Mouse (Mus musculus): ENCODE results near the gene Ptprs. TPM values are rescaled to one million over a fixed set of nuclear protein-coding genes. Genes with fewer than 3 reads are reported as not detected.

The Ptprs gene
- polyA plus RNA-seq, 1 experiment from 2014 or later, result 391 TPM

- 87% methylated on average over 6 of the region's 6 CpGs for WGBS
- Histone ChIP-seq H3K27ac (ENCODE audit: low read length) (no peak overlapping the region), H3K36me3 (ENCODE audit: control insufficient read depth, insufficient read depth) (peaks cover 33% of the 10 kb centered on the region), H3K4me3 (replicated peaks; ENCODE audit: low read length) (no peak overlapping the region), H3K27me3 (replicated peaks; ENCODE audit: control insufficient read depth, insufficient read depth, low read length) (no peaks in the 10 kb centered on the region), H3K4me1 (replicated peaks; ENCODE audit: control insufficient read depth, insufficient read depth, low read length) (no peaks in the 10 kb centered on the region), H3K9me3 (ENCODE audit: control insufficient read depth, low read length) (no peaks in the 10 kb centered on the region), H3K4me2 (ENCODE audit: low read length) (no peak overlapping the region), H3K9ac (replicated peaks; ENCODE audit: low read depth, low read length) (no peak overlapping the region)
- no peak for ATAC-seq
Observed at GRCm38 (mm10) chr17:56393238-56393637, 83.0 kb downstream of the Ptprs start.

GRCm38 (mm10) chr17:56387612-56388011 lies 88.7 kb downstream of the Ptprs start:
- Histone ChIP-seq H3K9me3 (ENCODE audit: control insufficient read depth, low read length) (no peaks in the 10 kb centered on the region), H3K27ac (ENCODE audit: low read length) (no peak overlapping the region), H3K4me2 (ENCODE audit: low read length) (no peak overlapping the region), H3K4me3 (replicated peaks; ENCODE audit: low read length) (no peak overlapping the region), H3K27me3 (replicated peaks; ENCODE audit: control insufficient read depth, insufficient read depth, low read length) (no peaks in the 10 kb centered on the region), H3K4me1 (replicated peaks; ENCODE audit: control insufficient read depth, insufficient read depth, low read length) (0 out of 2 replicates have a peak, but pooled peaks cover 2% of the 10 kb centered on the region), H3K9ac (replicated peaks; ENCODE audit: low read depth, low read length) (no peak overlapping the region), H3K36me3 (ENCODE audit: control insufficient read depth, insufficient read depth) (peaks cover 19% of the 10 kb centered on the region)
- WGBS, result 89% methylated on average over 6 of the region's 6 CpGs
- no peak for ATAC-seq

GRCm38 (mm10) chr17:56384903-56385302 lies 91.4 kb downstream of the Ptprs start:
- peaks cover 6% of the 10 kb centered on the region; the same call in 1 of the 2 replicates for H3K36me3 ChIP-seq (ENCODE audit: control insufficient read depth, insufficient read depth)
- H3K4me1 ChIP-seq (replicated peaks; ENCODE audit: control insufficient read depth, insufficient read depth, low read length), result peaks cover 16% of the 10 kb centered on the region
- no peak overlapping the region for H3K27ac ChIP-seq (ENCODE audit: low read length)
- H3K4me3 ChIP-seq (replicated peaks; ENCODE audit: low read length), result no peak overlapping the region
- H3K9ac ChIP-seq (replicated peaks; ENCODE audit: low read depth, low read length), result no peak overlapping the region
- H3K9me3 ChIP-seq (ENCODE audit: control insufficient read depth, low read length), result no peaks in the 10 kb centered on the region
- no peak overlapping the region for H3K4me2 ChIP-seq (ENCODE audit: low read length)
- 76% methylated on average over 6 of the region's 6 CpGs for WGBS
- ATAC-seq, result no peak
- no peaks in the 10 kb centered on the region for H3K27me3 ChIP-seq (replicated peaks; ENCODE audit: control insufficient read depth, insufficient read depth, low read length)

GRCm38 (mm10) chr17:56382997-56383396 lies 93.3 kb downstream of the Ptprs start:
- Histone ChIP-seq H3K27ac (ENCODE audit: low read length) (no peak overlapping the region), H3K9me3 (ENCODE audit: control insufficient read depth, low read length) (no peaks in the 10 kb centered on the region), H3K4me2 (ENCODE audit: low read length) (no peak overlapping the region), H3K4me3 (replicated peaks; ENCODE audit: low read length) (no peak overlapping the region), H3K36me3 (ENCODE audit: control insufficient read depth, insufficient read depth) (peaks cover 3% of the 10 kb centered on the region; the same call in 1 of the 2 replicates), H3K4me1 (replicated peaks; ENCODE audit: control insufficient read depth, insufficient read depth, low read length) (peaks cover 25% of the 10 kb centered on the region), H3K27me3 (replicated peaks; ENCODE audit: control insufficient read depth, insufficient read depth, low read length) (no peaks in the 10 kb centered on the region), H3K9ac (replicated peaks; ENCODE audit: low read depth, low read length) (no peak overlapping the region)
- 60% methylated on average over 8 of the region's 8 CpGs for WGBS
- ATAC-seq, result no peak

GRCm38 (mm10) chr17:56381183-56381582 lies 95.1 kb downstream of the Ptprs start:
- Histone ChIP-seq H3K9ac (replicated peaks; ENCODE audit: low read depth, low read length) (no peak overlapping the region), H3K27me3 (replicated peaks; ENCODE audit: control insufficient read depth, insufficient read depth, low read length) (no peaks in the 10 kb centered on the region), H3K4me3 (replicated peaks; ENCODE audit: low read length) (no peak overlapping the region), H3K4me1 (replicated peaks; ENCODE audit: control insufficient read depth, insufficient read depth, low read length) (peaks cover 25% of the 10 kb centered on the region), H3K9me3 (ENCODE audit: control insufficient read depth, low read length) (no peaks in the 10 kb centered on the region), H3K4me2 (ENCODE audit: low read length) (no peak overlapping the region), H3K36me3 (ENCODE audit: control insufficient read depth, insufficient read depth) (peaks cover 10% of the 10 kb centered on the region), H3K27ac (ENCODE audit: low read length) (no peak overlapping the region)
- WGBS, result 84% methylated on average over 5 of the region's 5 CpGs
- ATAC-seq, result no peak

GRCm38 (mm10) chr17:56380286-56380685 lies 96.0 kb downstream of the Ptprs start:
- H3K27me3 ChIP-seq (replicated peaks; ENCODE audit: control insufficient read depth, insufficient read depth, low read length), result no peaks in the 10 kb centered on the region
- H3K9ac ChIP-seq (replicated peaks; ENCODE audit: low read depth, low read length), result peak overlapping the region; percentile 8; the same call in 1 of the 2 replicates
- ATAC-seq, result peak; percentile 88
- peaks cover 13% of the 10 kb centered on the region for H3K36me3 ChIP-seq (ENCODE audit: control insufficient read depth, insufficient read depth)
- H3K9me3 ChIP-seq (ENCODE audit: control insufficient read depth, low read length), result no peaks in the 10 kb centered on the region
- H3K4me3 ChIP-seq (replicated peaks; ENCODE audit: low read length), result no peak overlapping the region
- H3K4me2 ChIP-seq (ENCODE audit: low read length), result no peak overlapping the region
- peak overlapping the region; percentile 53; the same call in 1 of the 2 replicates for H3K27ac ChIP-seq (ENCODE audit: low read length)
- WGBS, result 46% methylated on average over 6 of the region's 6 CpGs
- peaks cover 25% of the 10 kb centered on the region for H3K4me1 ChIP-seq (replicated peaks; ENCODE audit: control insufficient read depth, insufficient read depth, low read length)

- Histone ChIP-seq H3K4me1 (replicated peaks; ENCODE audit: control insufficient read depth, insufficient read depth, low read length) (peaks cover 30% of the 10 kb centered on the region), H3K27me3 (replicated peaks; ENCODE audit: control insufficient read depth, insufficient read depth, low read length) (no peaks in the 10 kb centered on the region), H3K36me3 (ENCODE audit: control insufficient read depth, insufficient read depth) (peaks cover 13% of the 10 kb centered on the region), H3K27ac (ENCODE audit: low read length) (peak overlapping the region; percentile 27; the same call in 1 of the 2 replicates), H3K9me3 (ENCODE audit: control insufficient read depth, low read length) (no peaks in the 10 kb centered on the region), H3K4me2 (ENCODE audit: low read length) (no peak overlapping the region), H3K4me3 (replicated peaks; ENCODE audit: low read length) (no peak overlapping the region), H3K9ac (replicated peaks; ENCODE audit: low read depth, low read length) (0 out of 2 replicates have a peak overlapping the region, but pooled peaks have one; percentile 6)
- ATAC-seq, result no peak
- 68% methylated on average over 6 of the region's 6 CpGs for WGBS
Observed at GRCm38 (mm10) chr17:56379281-56379834, 96.9 kb downstream of the Ptprs start.

GRCm38 (mm10) chr17:56374851-56375250 lies 101.4 kb downstream of the Ptprs start:
- H3K36me3 ChIP-seq (ENCODE audit: control insufficient read depth, insufficient read depth), result peaks cover 15% of the 10 kb centered on the region; the same call in 1 of the 2 replicates
- H3K27me3 ChIP-seq (replicated peaks; ENCODE audit: control insufficient read depth, insufficient read depth, low read length), result no peaks in the 10 kb centered on the region
- ATAC-seq, result no peak
- no peak overlapping the region for H3K27ac ChIP-seq (ENCODE audit: low read length)
- no peaks in the 10 kb centered on the region for H3K9me3 ChIP-seq (ENCODE audit: control insufficient read depth, low read length)
- no peak overlapping the region for H3K9ac ChIP-seq (replicated peaks; ENCODE audit: low read depth, low read length)
- H3K4me1 ChIP-seq (replicated peaks; ENCODE audit: control insufficient read depth, insufficient read depth, low read length), result peaks cover 35% of the 10 kb centered on the region
- H3K4me3 ChIP-seq (replicated peaks; ENCODE audit: low read length), result no peak overlapping the region
- 70% methylated on average over 1 of the region's 1 CpGs for WGBS
- H3K4me2 ChIP-seq (ENCODE audit: low read length), result no peak overlapping the region

- Histone ChIP-seq H3K4me1 (replicated peaks; ENCODE audit: control insufficient read depth, insufficient read depth, low read length) (peaks cover 31% of the 10 kb centered on the region), H3K36me3 (ENCODE audit: control insufficient read depth, insufficient read depth) (peaks cover 19% of the 10 kb centered on the region; the same call in 1 of the 2 replicates), H3K9ac (replicated peaks; ENCODE audit: low read depth, low read length) (no peak overlapping the region), H3K27ac (ENCODE audit: low read length) (peak overlapping the region; percentile 25), H3K27me3 (replicated peaks; ENCODE audit: control insufficient read depth, insufficient read depth, low read length) (no peaks in the 10 kb centered on the region), H3K4me2 (ENCODE audit: low read length) (no peak overlapping the region), H3K4me3 (replicated peaks; ENCODE audit: low read length) (no peak overlapping the region), H3K9me3 (ENCODE audit: control insufficient read depth, low read length) (no peaks in the 10 kb centered on the region)
- ATAC-seq, result peak; percentile 15; the same call in 1 of the 2 replicates
- 64% methylated on average over 17 of the region's 17 CpGs for whole genome bisulfite sequencing
Observed at GRCm38 (mm10) chr17:56373136-56374034, 102.9 kb downstream of the Ptprs start.
